Mouse (Mus musculus) kidney, postnatal 0 days (tissue): ENCODE measurements around the gene Kcnj13. TPM values are rescaled to one million over a fixed set of nuclear protein-coding genes. Genes with fewer than 3 reads are reported as not detected.

ENCODE experiments used
- ATAC-seq: fragments of 200-750 bp; cut with Nextera tagmentation; replicated peaks from 2 replicates; pipeline ENCODE4 v1.8.0; 2017; ENCODE audit warnings: low read depth, moderate number of reproducible peaks, moderate TSS enrichment, moderate library complexity; ENCODE audit not compliant: low FRiP score
- DNase-seq: peaks from one replicate; pipeline ENCODE4 v3.0.0-alpha.2; 2016; ENCODE audit warnings: low spot score
- H3K27ac ChIP-seq: fragments of 300-500 bp; sonication (generic); 2 replicates; pipeline ENCODE4 v1.5.1; 2014; ENCODE audit warnings: mild to moderate bottlenecking
- H3K27me3 ChIP-seq: fragments of 300-500 bp; sonication (generic); 2 replicates; pipeline ENCODE4 v1.6.1; 2014; ENCODE audit warnings: low read length, mixed read lengths; ENCODE audit not compliant: insufficient read depth
- H3K36me3 ChIP-seq: fragments of 300-500 bp; sonication (generic); 2 replicates; pipeline ENCODE4 v1.6.1; 2014; ENCODE audit warnings: low read length, mixed read lengths; ENCODE audit not compliant: insufficient read depth
- H3K4me1 ChIP-seq: fragments of 300-500 bp; sonication (generic); replicated peaks from 2 replicates; pipeline ENCODE4 v1.6.1; 2014; ENCODE audit warnings: antibody characterized with exemption, low read length, mixed read lengths; ENCODE audit not compliant: insufficient read depth
- H3K4me2 ChIP-seq: fragments of 300-500 bp; sonication (generic); 2 replicates; pipeline ENCODE4 v1.6.1; 2014; ENCODE audit warnings: mild to moderate bottlenecking, low read length, moderate library complexity, mixed read lengths
- H3K4me3 ChIP-seq: fragments of 300-500 bp; sonication (generic); replicated peaks from 2 replicates; pipeline ENCODE4 v1.5.1; 2014; ENCODE audit warnings: low read depth, low read length
- H3K9ac ChIP-seq: fragments of 300-500 bp; sonication (generic); 2 replicates; pipeline ENCODE4 v1.6.1; 2014; ENCODE audit warnings: low read depth, low read length
- H3K9me3 ChIP-seq: fragments of 300-500 bp; sonication (generic); replicated peaks from 2 replicates; pipeline ENCODE4 v1.6.1; 2016; ENCODE audit warnings: low read length, inconsistent platforms, mixed read lengths
- CTCF ChIP-seq: IDR thresholded peaks from 2 replicates; pipeline ENCODE4 v1.5.1; 2016; ENCODE audit warnings: antibody characterized with exemption, low read depth, mild to moderate bottlenecking, moderate library complexity
- WGBS: fragments of 180-500 bp; shearing (Covaris S2); extraction: QIAGEN DNeasy Blood & Tissue Kit; methylation state at CpG from one replicate; pipeline ENCODE4 v1.1.7; 2014; 5-methylcytosine and 5-hydroxymethylcytosine counted together
- polyA plus RNA-seq: library from polyadenylated mRNA; unstranded; fragments of >200 nt; fragmentation: Nextera tagmentation; extraction: Ambion mirVana; gene quantifications from 2 replicates; pipeline ENCODE4 v1.2.1, GENCODE M21; 2015

Gene Kcnj13
- polyA plus RNA-seq, 1 experiment from 2014 or later = 1.6 TPM

DNA sequence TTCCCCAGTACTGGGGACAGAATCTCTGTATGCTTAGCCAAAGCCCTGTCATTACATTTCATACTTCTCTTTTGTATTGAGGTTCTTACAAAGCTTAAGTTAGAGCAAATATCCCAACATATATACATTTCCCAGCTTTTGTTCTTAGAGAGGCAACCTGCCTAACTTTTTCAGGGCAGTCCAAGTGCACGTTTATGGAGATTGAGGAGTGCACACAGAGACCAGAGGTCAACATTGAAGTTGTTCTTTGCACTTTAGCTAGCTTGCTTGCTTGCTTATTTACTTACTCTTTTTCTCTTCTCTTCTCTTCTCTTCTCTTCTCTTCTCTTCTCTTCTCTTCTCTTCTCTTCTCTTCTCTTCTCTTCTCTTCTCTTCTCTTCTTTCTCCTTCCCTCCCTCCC lies 34.3 kb downstream of the Kcnj13 start:
- no peak overlapping the region for H3K27ac ChIP-seq
- H3K4me1 ChIP-seq = no peaks in the 10 kb centered on the region
- no peak overlapping the region for H3K4me2 ChIP-seq
- H3K9me3 ChIP-seq = no peaks in the 10 kb centered on the region
- TF ChIP-seq CTCF = no peak
- ATAC-seq (no peak), DNase-seq (no peak)
- WGBS = 38% methylated on average over 1 of the region's 1 CpGs
- H3K27me3 ChIP-seq = no peaks in the 10 kb centered on the region
- H3K9ac ChIP-seq = no peak overlapping the region
- H3K36me3 ChIP-seq = 0 out of 2 replicates have a peak, but pooled peaks cover 12% of the 10 kb centered on the region
- H3K4me3 ChIP-seq = no peak overlapping the region

DNA sequence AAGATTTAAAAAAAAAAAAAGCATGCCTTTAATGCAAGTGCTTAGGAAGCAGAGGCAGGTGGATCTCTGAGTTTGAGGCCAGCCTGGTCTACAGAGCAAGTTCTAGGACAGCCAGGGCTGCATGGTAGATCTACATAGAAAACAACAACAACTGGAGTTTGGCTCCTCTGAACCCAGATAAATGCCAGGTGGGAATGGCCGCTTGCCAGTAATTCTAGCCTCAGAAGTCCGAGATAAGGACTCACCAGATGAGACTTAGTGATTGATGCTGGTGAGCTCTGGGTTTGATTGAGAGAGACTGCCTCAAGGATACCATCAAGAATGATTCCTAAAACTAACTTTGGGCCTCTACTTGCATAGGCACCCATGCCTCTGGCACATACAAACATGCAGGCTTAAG lies 44.0 kb downstream of the Kcnj13 start:
- no peaks in the 10 kb centered on the region for H3K4me1 ChIP-seq
- H3K27me3 ChIP-seq = no peaks in the 10 kb centered on the region
- no peak for ATAC-seq
- no peak overlapping the region for H3K9ac ChIP-seq
- DNase-seq = no peak
- H3K36me3 ChIP-seq = 0 out of 2 replicates have a peak, but pooled peaks cover 9% of the 10 kb centered on the region
- H3K27ac ChIP-seq = no peak overlapping the region
- 86% methylated on average over 2 of the region's 2 CpGs for WGBS
- no peak overlapping the region for H3K4me3 ChIP-seq
- no peak for TF ChIP-seq CTCF
- H3K4me2 ChIP-seq = no peak overlapping the region
- no peaks in the 10 kb centered on the region for H3K9me3 ChIP-seq

Other genes with a start within 250 kb of the Kcnj13 start
- 0.05 and 0.11 TPM in 2 replicates for gene Ecel1, start 238.2 kb downstream of the Kcnj13 start, polyA plus RNA-seq
- 0.07 TPM in 1 of 2 replicates, not detected in the other for gene Prss56, start 211.4 kb downstream of the Kcnj13 start, polyA plus RNA-seq
- 0.17 and 0.20 TPM in 2 replicates for gene Chrnd, start 204.1 kb downstream of the Kcnj13 start, polyA plus RNA-seq
- not detected in 2 replicates for gene Chrng, start 190.1 kb downstream of the Kcnj13 start, polyA plus RNA-seq
- gene Eif4e2, start 180.8 kb downstream of the Kcnj13 start, polyA plus RNA-seq = 165 and 178 TPM in 2 replicates
- gene Efhd1, start 130.4 kb downstream of the Kcnj13 start, polyA plus RNA-seq = 40.4 and 42.5 TPM in 2 replicates
- 44.1 and 50.6 TPM in 2 replicates for gene Gigyf2, start 67.7 kb downstream of the Kcnj13 start, polyA plus RNA-seq
- gene Snorc, start 75.5 kb upstream of the Kcnj13 start, polyA plus RNA-seq = not detected in 2 replicates
- gene Neu2, start 115.2 kb upstream of the Kcnj13 start, polyA plus RNA-seq = 2.9 and 3.0 TPM in 2 replicates
- gene Ngef, start 179.1 kb upstream of the Kcnj13 start, polyA plus RNA-seq = 4.3 and 4.4 TPM in 2 replicates
- 4.0 and 6.6 TPM in 2 replicates for gene Inpp5d, start 225.6 kb upstream of the Kcnj13 start, polyA plus RNA-seq